Comparison of ENCODE assay signal across 19 mouse cellular contexts in genomic region chrX:75814958-75815357, GRCm38 (mm10).
A peak's percentile ranks its signal among the peaks of the same experiment; 100 is the strongest.
DNase-seq lines count a peak whose midpoint lies in the region; ATAC-seq and TF ChIP-seq lines count a peak whose summit lies in the region.
"Had no signal": no experiment of that assay in that cellular context is flagged by ENCODE, and none has a peak within 500 bp of the region (broad histone marks: within the 10 kb centered on the region; RNA-seq: fewer than 3 reads in every experiment).

No protein-coding gene starts in this region.

- peak overlapping the region; percentile 39; the same call in 1 of the 2 replicates for H3K27ac ChIP-seq in layer of hippocampus, adult 2 months
- H3K27ac ChIP-seq: heart, embryonic 10.5 days; hindbrain, embryonic 10.5 days; limb, embryonic 12.5 days; liver, embryonic 13.5 days; lung, embryonic 15.5 days; neural tube, embryonic 12.5 days had no signal

- TF ChIP-seq POLR2A in brain, embryonic 14.5 days (IDR thresholded peaks at IDR 0.05; ENCODE audit: borderline replicate concordance, extremely low read depth, insufficient read depth, insufficient read length, poor library complexity, severe bottlenecking): no peak

- DNase-seq in layer of hippocampus, adult 2 months (ENCODE audit: low spot score in 2 of 2): no peak
- no peak for DNase-seq in layer of hippocampus, postnatal 25 days (ENCODE audit: extremely low spot score in 1 of 2, low spot score in 1 of 2)
- peak; percentile 10 for DNase-seq in 416B (ENCODE audit: low read depth)
- DNase-seq in ES-CJ7 (ENCODE audit: low read depth, low spot score): peak; percentile 19
- no peak for DNase-seq in brain, embryonic 14.5 days (ENCODE audit: low read depth)
- no peak for DNase-seq in adrenal gland, adult 18-20 months (ENCODE audit: low spot score in 2 of 2)
- DNase-seq: adrenal gland, postnatal 10 days; cerebellum, adult 11-12 months; cerebellum, postnatal 25 days; gastrocnemius, postnatal 36 days; kidney, adult 9 months; liver, embryonic 13.5 days had no signal

- TF ChIP-seq CTCF in layer of hippocampus, adult 2 months (conservative IDR thresholded peaks at IDR 0.05): peak; percentile 51
- TF ChIP-seq CTCF in brain, embryonic 14.5 days (IDR thresholded peaks at IDR 0.05; ENCODE audit: borderline replicate concordance, extremely low read depth, insufficient read depth, insufficient read length): peak; percentile 11; the same call in 1 of the 2 replicates

- no peak overlapping the region for H3K4me3 ChIP-seq in layer of hippocampus, adult 2 months
- H3K4me3 ChIP-seq: heart, embryonic 10.5 days; hindbrain, embryonic 10.5 days; limb, embryonic 12.5 days; liver, embryonic 13.5 days; lung, embryonic 15.5 days; neural tube, embryonic 12.5 days had no signal

- no peak for ATAC-seq in erythroblast, adult 5-6 weeks (replicated peaks; ENCODE audit: low FRiP score, poor library complexity, severe bottlenecking)
- ATAC-seq: CD4-positive, CD25-positive, alpha-beta regulatory T cell, adult 4 months had no signal

Comparison
In these comparisons a context has a peak if more than half of its experiments do, and no peak if none do; other contexts are left out.
1. DNase-seq: peak in 416B (single experiment) and ES-CJ7 (single experiment); none in layer of hippocampus, adult 2 months (0 of 2), layer of hippocampus, postnatal 25 days (0 of 2), brain, embryonic 14.5 days (single experiment) and adrenal gland, adult 18-20 months (0 of 2).